Mouse (Mus musculus) monocyte, adult 5-6 weeks (primary cell): Measurements from ENCODE around the gene Klhl28. TPM values are rescaled to one million over a fixed set of nuclear protein-coding genes. Genes with fewer than 3 reads are reported as not detected.

Experiments
- ATAC-seq: fragments of 153-309, 156-312 bp; replicated peaks from 2 replicates; pipeline ENCODE4 v1.8.0; 2017; ENCODE audit warnings: mild to moderate bottlenecking; ENCODE audit not compliant: low TSS enrichment, insufficient number of reproducible peaks, severe bottlenecking, poor library complexity, low FRiP score
- total RNA-seq: library from RNA; stranded (forward); fragments of 200-1000, 200-491, 200-594 nt; gene quantifications from 3 replicates; pipeline ENCODE4 v1.2.3, GENCODE M21; 2017

Gene Klhl28
- total RNA-seq, 1 experiment from 2014 or later: 15.7 TPM

- 0 out of 2 replicates have a peak, but pooled peaks have one; percentile 56 for ATAC-seq
These were observed 68.1 kb downstream of the Klhl28 start for GRCm38 (mm10) chr12:64897060-64897730.

Other genes with a start within 250 kb of the Klhl28 start
- 14.7 to 22.9 TPM (median 20.9 TPM) in 3 replicates for gene Gm527, start 47.6 kb downstream of the Klhl28 start, total RNA-seq
- gene Togaram1, start 270 bp upstream of the Klhl28 start, total RNA-seq: 36.6 to 52.1 TPM (median 47.3 TPM) in 3 replicates
- 95.9 to 148 TPM (median 102 TPM) in 3 replicates for gene Prpf39, start 70.8 kb upstream of the Klhl28 start, total RNA-seq
- 143 to 181 TPM (median 145 TPM) in 3 replicates for gene Fkbp3, start 108.5 kb upstream of the Klhl28 start, total RNA-seq
- gene Fancm, start 110.1 kb upstream of the Klhl28 start, total RNA-seq: 8.7 to 19.3 TPM (median 12.0 TPM) in 3 replicates
- 4.3 to 9.3 TPM (median 6.5 TPM) in 3 replicates for gene Mis18bp1, start 207.1 kb upstream of the Klhl28 start, total RNA-seq